In the genomic region with DNA sequence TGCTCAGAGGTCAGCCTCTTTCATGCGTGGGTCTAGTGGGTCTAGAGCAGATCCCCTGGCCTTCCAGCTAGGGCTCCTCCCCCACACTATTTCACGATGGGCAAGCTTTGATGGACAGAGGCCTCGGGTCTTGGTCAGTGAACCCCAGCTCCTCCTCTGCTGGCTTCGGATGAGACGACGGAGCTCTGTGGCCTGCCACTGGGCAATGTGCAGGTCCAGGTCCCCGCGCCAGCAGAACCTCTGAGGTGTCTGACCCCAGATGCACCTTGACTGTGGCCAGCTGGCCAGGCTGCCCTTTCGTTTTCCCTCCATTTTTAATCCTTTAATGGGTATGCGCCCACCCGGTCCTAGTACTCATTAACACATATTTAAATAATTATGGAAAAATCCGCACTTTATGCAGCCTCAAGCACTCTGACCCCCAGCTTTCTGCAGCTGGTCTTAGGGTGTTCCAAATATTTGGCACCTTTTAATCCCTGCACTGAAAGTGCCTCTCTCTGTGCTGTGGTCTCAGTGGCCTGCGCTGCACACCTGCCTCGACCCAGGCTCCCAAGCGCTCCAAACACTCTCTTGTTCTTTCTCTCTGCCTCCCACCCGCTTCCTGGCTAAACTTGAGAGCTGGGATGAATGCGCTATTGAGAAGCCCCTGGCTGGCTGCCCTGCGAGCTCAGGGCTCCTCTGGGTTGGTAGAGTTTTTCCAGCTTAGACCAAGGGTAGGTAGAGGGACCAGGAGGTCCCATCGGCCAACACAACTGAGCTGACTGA, we compare ENCODE assay signal across 9 mouse cellular contexts.
DNase-seq lines count a peak whose midpoint lies in the region; ATAC-seq and TF ChIP-seq lines count a peak whose summit lies in the region.
"Had no signal": no experiment of that assay in that cellular context is flagged by ENCODE, and none has a peak within 500 bp of the region (broad histone marks: within the 10 kb centered on the region; RNA-seq: fewer than 3 reads in every experiment).

No protein-coding gene starts in this region.

- peak; percentile 20 for DNase-seq in brain, embryonic 18.5 days (ENCODE audit: low read depth, low spot score)
- DNase-seq in cerebellum, adult 9-10 months: peak; percentile 21
- DNase-seq in frontal cortex, postnatal 36 days (ENCODE audit: low spot score in 2 of 2): peak; percentile 32 to 49
- DNase-seq in limb, embryonic 11.5 days (ENCODE audit: low spot score): peak; percentile 38
- no peak for DNase-seq in urinary bladder, postnatal 25 days (ENCODE audit: low spot score)
- DNase-seq in heart, adult 2 months: no peak

- no peaks in the 10 kb centered on the region for H3K79me2 ChIP-seq in heart, adult 2 months (replicated peaks; ENCODE audit: control insufficient read depth, insufficient read depth, low read length)

- H3K4me1 ChIP-seq in limb, embryonic 11.5 days (ENCODE audit: control insufficient read depth, insufficient read depth, low read length): 0 out of 2 replicates have a peak, but pooled peaks cover 9% of the 10 kb centered on the region
- H3K4me1 ChIP-seq in heart, adult 2 months (ENCODE audit: control insufficient read depth, insufficient read depth, low read length): peaks cover 8% of the 10 kb centered on the region
- H3K4me1 ChIP-seq in kidney, embryonic 16.5 days (ENCODE audit: insufficient read depth, low read length): peaks cover 40% of the 10 kb centered on the region

- H3K9me3 ChIP-seq in limb, embryonic 11.5 days (ENCODE audit: control insufficient read depth, low read length): no peaks in the 10 kb centered on the region
- no peaks in the 10 kb centered on the region for H3K9me3 ChIP-seq in kidney, embryonic 16.5 days (ENCODE audit: low read length)

- WGBS in limb, embryonic 11.5 days: 57% methylated on average over 19 of the region's 19 CpGs
- 81% methylated on average over 19 of the region's 19 CpGs for WGBS in heart, adult 2 months
- 54% methylated on average over 19 of the region's 19 CpGs for WGBS in kidney, embryonic 16.5 days

- no peak overlapping the region; the same call in 1 of the 2 replicates for H3K27ac ChIP-seq in limb, embryonic 11.5 days (replicated peaks; ENCODE audit: low read depth, low read length)
- no peak overlapping the region for H3K27ac ChIP-seq in heart, adult 2 months
- H3K27ac ChIP-seq in kidney, embryonic 16.5 days (ENCODE audit: low read length): no peak overlapping the region
- H3K27ac ChIP-seq: liver, embryonic 14.5 days had no signal

- H3K9ac ChIP-seq in limb, embryonic 11.5 days (ENCODE audit: low read length): no peak overlapping the region
- no peak overlapping the region for H3K9ac ChIP-seq in heart, adult 2 months (ENCODE audit: low read depth, low read length)
- H3K9ac ChIP-seq in kidney, embryonic 16.5 days (replicated peaks; ENCODE audit: low read length): no peak overlapping the region
- H3K9ac ChIP-seq: liver, embryonic 14.5 days had no signal

- no peak for TF ChIP-seq CTCF in heart, adult 2 months (IDR thresholded peaks at IDR 0.05)

- no peaks in the 10 kb centered on the region for H3K27me3 ChIP-seq in limb, embryonic 11.5 days (ENCODE audit: control insufficient read depth, insufficient read depth, low read length)
- H3K27me3 ChIP-seq in heart, adult 2 months (ENCODE audit: control insufficient read depth, insufficient read depth, low read length): no peaks in the 10 kb centered on the region
- no peaks in the 10 kb centered on the region for H3K27me3 ChIP-seq in kidney, embryonic 16.5 days (ENCODE audit: insufficient read depth, low read length)

- H3K36me3 ChIP-seq in limb, embryonic 11.5 days (ENCODE audit: control insufficient read depth, insufficient read depth, low read length): no peaks in the 10 kb centered on the region
- no peaks in the 10 kb centered on the region for H3K36me3 ChIP-seq in heart, adult 2 months (ENCODE audit: control insufficient read depth, insufficient read depth, low read length)
- no peaks in the 10 kb centered on the region for H3K36me3 ChIP-seq in kidney, embryonic 16.5 days (ENCODE audit: insufficient read depth, low read length)

- peak; percentile 28; the same call in 1 of the 2 replicates for ATAC-seq in limb, embryonic 11.5 days (ENCODE audit: insufficient number of reproducible peaks, low FRiP score, low TSS enrichment, low read depth)
- ATAC-seq in erythroblast, adult 5-6 weeks (replicated peaks; ENCODE audit: low FRiP score, poor library complexity, severe bottlenecking): no peak
- no peak for ATAC-seq in kidney, embryonic 16.5 days (ENCODE audit: low FRiP score, low TSS enrichment)

- TF ChIP-seq POLR2A in heart, adult 2 months (IDR thresholded peaks at IDR 0.05; ENCODE audit: insufficient read depth, low read depth, low read length): no peak

- intact Hi-C loops in heart, adult 2 months (cut with DNase I): no loop called here

- no peak overlapping the region for H3K4me3 ChIP-seq in limb, embryonic 11.5 days (ENCODE audit: low read depth, low read length)
- H3K4me3 ChIP-seq in heart, adult 2 months: no peak overlapping the region
- H3K4me3 ChIP-seq in kidney, embryonic 16.5 days (ENCODE audit: low read length): no peak overlapping the region

- TF ChIP-seq EP300 in heart, adult 2 months (IDR thresholded peaks at IDR 0.05; ENCODE audit: insufficient read depth, low read depth, low read length): no peak

- no peak overlapping the region for H3K4me2 ChIP-seq in limb, embryonic 11.5 days (ENCODE audit: low read depth, severe bottlenecking)
- H3K4me2 ChIP-seq in kidney, embryonic 16.5 days (replicated peaks; ENCODE audit: low read depth, low read length): no peak overlapping the region

Comparison
In these comparisons a context has a peak if more than half of its experiments do, and no peak if none do; other contexts are left out.
1. DNase-seq: peak in brain, embryonic 18.5 days (single experiment), cerebellum, adult 9-10 months (single experiment), frontal cortex, postnatal 36 days (2 of 2) and limb, embryonic 11.5 days (single experiment); none in urinary bladder, postnatal 25 days (single experiment) and heart, adult 2 months (0 of 2).